Mouse (Mus musculus): ENCODE measurements around the gene Afg3l1. TPM values are rescaled to one million over a fixed set of nuclear protein-coding genes. Genes with fewer than 3 reads are reported as not detected.
"Not testable (repeated sequence)": the region's sequence is repeated elsewhere in the genome, so short reads cannot be mapped to it uniquely, and the experiment has no call there.

Gene Afg3l1
- total RNA-seq, 1 experiment from 2014 or later: 77.9 TPM

DNA sequence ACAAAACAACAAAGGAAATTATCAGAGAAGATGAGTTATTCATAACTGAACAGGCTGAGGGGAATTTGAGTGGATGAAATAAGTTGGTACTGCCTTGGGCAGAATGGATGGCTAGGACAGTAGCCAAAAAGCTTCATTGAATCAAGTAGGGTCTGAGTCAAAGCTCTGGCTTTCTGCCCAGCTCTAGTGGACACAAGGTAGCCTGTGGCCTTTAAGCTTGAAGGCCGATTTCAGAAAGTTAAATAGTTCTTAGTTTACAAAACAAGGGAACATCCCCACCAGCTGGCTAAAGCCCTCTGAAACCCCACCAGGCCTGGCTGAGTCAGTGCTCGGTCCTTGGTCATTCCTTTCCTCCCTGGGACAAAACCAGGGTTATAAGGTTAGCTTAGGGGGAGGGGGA, 38.9 kb downstream of the Afg3l1 start:
- DNase-seq: peak; percentile 79

DNA sequence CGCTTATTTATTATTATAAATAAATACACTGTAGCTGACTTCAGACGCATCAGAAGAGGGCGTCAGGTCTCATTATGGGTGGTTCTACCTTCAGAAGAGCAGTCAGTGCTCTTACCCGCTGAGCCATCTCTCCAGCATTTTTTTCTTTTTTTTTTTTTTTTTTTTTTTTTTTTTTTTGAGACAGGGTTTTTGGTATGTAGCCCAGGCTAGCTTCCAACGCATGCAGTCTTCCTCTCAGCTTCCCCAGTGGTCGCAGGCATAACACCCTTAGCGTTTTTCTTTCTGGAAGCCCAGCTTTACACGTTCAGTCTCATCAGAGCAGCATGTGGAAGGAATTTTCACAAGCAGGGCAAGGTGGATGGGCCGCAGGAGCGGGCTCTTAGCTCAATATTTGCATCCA, 40.5 kb downstream of the Afg3l1 start:
- no peak for DNase-seq

DNA sequence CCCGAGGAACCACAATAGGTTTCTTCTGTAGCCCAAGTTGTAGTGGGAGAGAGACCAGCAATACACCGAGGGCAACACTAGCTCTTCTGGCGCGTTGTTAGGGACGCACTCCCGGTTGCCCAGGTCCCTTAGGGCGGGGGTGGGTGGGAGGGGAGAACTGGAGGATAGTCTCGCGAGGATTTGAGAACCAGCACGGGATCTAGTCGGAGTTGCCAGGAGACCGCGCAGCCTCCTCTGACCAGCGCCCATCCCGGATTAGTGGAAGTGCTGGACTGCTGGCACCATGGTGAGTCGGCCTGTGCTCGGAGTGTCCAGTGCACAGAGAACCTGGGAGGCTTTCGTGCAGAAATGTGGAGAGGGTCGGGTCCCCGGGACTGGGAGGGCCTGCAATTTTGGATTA, 41.0 kb downstream of the Afg3l1 start, which contains the start of gene Gas8:
Gas8 (plus strand) TSS at position 168 of the 400 bp plus-strand sequence.
- DNase-seq: peak; percentile 89

DNA sequence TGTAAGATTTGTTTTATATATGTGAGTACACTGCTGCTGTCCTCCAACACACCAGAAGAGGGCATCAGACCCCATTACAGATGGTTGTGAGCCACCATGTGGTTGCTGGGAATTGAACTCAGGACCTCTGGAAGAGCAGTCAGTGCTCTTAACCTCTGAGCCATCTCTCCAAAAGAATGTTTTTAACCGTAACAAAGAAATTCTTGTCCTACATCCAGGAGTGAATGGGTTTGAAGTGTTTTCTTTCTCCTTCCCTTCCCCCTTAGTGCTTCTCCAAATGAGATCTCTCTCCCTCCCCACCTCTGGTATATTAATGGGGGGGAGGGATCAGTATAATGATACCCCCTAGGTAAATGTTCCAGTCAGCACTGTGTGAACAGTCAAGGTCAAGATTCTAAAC, 42.3 kb downstream of the Afg3l1 start:
- DNase-seq: not testable (repeated sequence)

DNA sequence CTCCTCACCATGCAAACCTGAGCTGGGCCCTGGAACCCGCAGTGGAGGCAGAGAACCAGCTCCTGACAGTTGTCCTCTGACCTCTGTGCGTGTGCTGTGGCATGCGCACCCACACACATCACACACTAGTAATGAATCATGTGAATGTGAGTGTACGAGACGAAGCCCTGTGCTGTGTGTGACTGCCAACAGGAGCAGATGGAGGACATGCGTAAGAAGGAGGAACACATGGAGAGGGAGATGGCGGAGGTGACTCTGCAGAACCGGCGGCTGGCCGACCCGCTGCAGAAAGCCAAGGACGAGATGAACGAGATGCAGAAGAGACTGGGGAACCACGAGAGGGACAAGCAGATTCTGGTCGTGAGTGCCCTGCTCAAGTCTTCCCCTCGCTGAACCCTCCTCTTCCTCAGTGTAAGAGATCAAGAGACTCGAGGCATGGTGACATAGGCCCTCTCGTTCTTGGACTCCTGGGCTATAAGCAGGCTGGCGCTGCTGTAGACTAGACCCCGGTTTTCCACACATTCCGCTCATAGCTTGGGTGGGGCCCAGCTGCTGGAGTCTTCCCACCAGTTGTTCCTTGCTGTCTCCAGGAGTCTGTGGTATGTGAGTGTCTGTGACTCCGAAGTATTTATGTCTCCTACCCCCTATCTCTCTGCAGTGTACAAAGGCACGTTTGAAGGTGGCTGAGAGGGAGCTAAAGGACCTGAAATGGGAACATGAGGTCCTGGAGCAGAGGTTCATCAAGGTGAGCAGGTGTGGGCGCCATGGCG, 50.2 kb downstream of the Afg3l1 start:
- no peak for DNase-seq

DNA sequence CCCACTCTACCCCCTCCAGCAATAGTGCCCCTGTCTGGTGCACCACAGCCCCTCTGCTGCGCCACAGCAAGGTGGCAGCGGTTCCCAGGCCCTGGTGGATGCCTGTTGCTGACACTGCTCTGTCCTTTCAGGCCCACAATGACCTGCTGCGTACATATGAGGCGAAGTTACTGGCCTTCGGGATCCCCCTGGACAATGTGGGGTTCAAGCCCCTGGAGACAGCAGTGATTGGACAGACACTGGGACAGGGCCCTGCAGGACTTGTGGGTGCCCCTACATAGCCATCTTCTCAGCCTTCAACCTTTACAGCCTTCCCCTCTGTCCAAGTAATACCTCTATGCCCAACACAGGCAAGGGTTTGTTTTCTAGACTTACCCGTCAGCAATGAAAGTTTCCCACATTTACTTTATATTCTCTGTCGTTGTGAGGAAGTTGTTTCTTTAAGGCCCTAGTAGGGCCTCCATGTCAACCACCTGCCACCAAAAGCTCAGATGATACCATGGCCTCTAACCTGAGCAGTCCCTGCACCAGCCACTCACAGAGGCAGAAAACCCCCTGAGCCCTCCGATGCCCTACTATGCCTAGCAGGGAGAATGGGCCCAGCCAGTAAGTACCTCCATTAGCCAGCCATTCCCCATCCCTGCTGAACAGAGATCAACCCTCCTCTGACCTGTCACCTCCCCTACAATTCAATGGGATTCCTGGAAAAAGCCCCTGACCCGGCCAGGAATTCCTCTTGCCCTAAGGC, 58.7 kb downstream of the Afg3l1 start:
- DNase-seq: no peak

DNA sequence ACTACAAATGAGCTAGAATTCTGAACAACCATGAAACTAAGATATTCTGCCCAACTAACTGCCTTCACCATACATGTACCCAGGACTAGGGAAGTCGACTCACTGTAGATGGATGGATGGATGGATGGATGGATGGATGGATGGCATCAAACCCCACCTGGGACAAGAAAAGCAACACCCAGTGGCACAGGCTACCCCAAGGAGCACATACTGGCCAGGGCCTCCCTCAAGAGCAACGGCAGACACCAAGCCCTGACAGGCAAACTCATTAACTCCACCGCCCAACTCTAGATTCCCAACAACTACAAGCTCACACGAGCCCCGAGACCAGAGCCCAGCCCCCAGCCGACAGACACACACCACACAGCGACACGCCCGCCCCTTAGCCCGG, 59.3 kb downstream of the Afg3l1 start:
- DNase-seq: no peak

DNA sequence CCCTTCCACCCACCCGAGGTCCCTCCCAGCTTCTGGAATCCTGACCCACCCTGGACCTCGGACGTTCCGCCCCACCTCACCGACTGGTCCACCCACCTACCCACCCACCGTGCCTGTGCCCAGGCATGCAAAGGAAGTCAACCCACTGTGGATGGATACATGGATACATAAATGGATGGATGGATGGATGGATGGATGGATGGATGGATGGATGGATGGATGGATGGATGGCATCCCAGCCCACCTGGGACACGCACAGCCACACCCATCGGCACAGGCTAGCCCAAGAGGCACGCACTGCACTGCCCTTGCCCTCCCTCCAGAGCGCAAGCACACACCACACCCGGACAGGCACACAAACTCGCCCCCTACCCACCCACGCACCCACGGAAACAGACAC, 59.9 kb downstream of the Afg3l1 start:
- DNase-seq: not testable (repeated sequence)

Other genes starting within 250 kb of the Afg3l1 start
- gene Spata2l, start 241.7 kb upstream of the Afg3l1 start, total RNA-seq (2021): 15.6 and 17.9 TPM in 2 replicates
- gene Zfp276, start 223.7 kb upstream of the Afg3l1 start, total RNA-seq (2021): 32.3 and 33.0 TPM in 2 replicates
- gene Vps9d1, start 223.6 kb upstream of the Afg3l1 start, total RNA-seq (2021): 25.2 and 36.7 TPM in 2 replicates
- 6.6 and 15.5 TPM in 2 replicates for gene Fanca, start 159.3 kb upstream of the Afg3l1 start, total RNA-seq (2021)
- 1.7 and 2.2 TPM in 2 replicates for gene Spire2, start 145.2 kb upstream of the Afg3l1 start, total RNA-seq (2021)
- gene Tcf25, start 104.2 kb upstream of the Afg3l1 start, total RNA-seq (2021): 203 and 237 TPM in 2 replicates
- gene Mc1r, start 70.8 kb upstream of the Afg3l1 start, total RNA-seq (2021): not detected in 2 replicates
- 1.7 and 2.8 TPM in 2 replicates for gene Tubb3, start 66.5 kb upstream of the Afg3l1 start, total RNA-seq (2021)
- gene Def8, start 54.4 kb upstream of the Afg3l1 start, total RNA-seq (2021): 19.1 and 29.4 TPM in 2 replicates
- gene Dbndd1, start 37.6 kb downstream of the Afg3l1 start, total RNA-seq (2021): 0.67 and 1.1 TPM in 2 replicates
- 16.7 and 18.1 TPM in 2 replicates for gene Gas8, start 40.9 kb downstream of the Afg3l1 start, total RNA-seq (2021)
- gene Rhou, start 176.0 kb downstream of the Afg3l1 start, total RNA-seq (2021): 28.8 and 39.2 TPM in 2 replicates